Mouse (Mus musculus): ENCODE results near the gene Gpr180.

GRCm38 (mm10) chr14:118179701-118180100 lies 42.7 kb downstream of the Gpr180 start:
- TF ChIP-seq CTCF (IDR thresholded peaks at IDR 0.05; ENCODE audit: low read depth, low read length) (no peak), POLR2A (IDR thresholded peaks at IDR 0.05; ENCODE audit: borderline replicate concordance, low read depth, low read length) (no peak)

Data from bone marrow macrophage, adult 2 months (primary cell).